Mouse (Mus musculus) heart, embryonic 13.5 days (tissue): ENCODE measurements around the gene Cacna2d3. TPM values are rescaled to one million over a fixed set of nuclear protein-coding genes. Genes with fewer than 3 reads are reported as not detected.

Experiments
- ATAC-seq: fragments of 200-750 bp; cut with Nextera tagmentation; 2 replicates; pipeline ENCODE4 v1.8.0; 2017; ENCODE audit warnings: moderate TSS enrichment; ENCODE audit not compliant: insufficient number of reproducible peaks, low FRiP score, low TSS enrichment; ENCODE audit errors: extremely low read depth
- H3K27ac ChIP-seq: fragments of 300-500 bp; sonication (generic); replicated peaks from 2 replicates; pipeline ENCODE4 v1.5.1; 2015; ENCODE audit warnings: moderate library complexity, mild to moderate bottlenecking, inconsistent platforms
- H3K27me3 ChIP-seq: fragments of 300-500 bp; sonication (generic); replicated peaks from 2 replicates; pipeline ENCODE4 v1.6.1; 2015; ENCODE audit warnings: mild to moderate bottlenecking, inconsistent platforms
- H3K36me3 ChIP-seq: fragments of 300-500 bp; sonication (generic); 2 replicates; pipeline ENCODE4 v1.6.1; 2015; ENCODE audit warnings: mild to moderate bottlenecking, inconsistent platforms
- H3K4me1 ChIP-seq: fragments of 300-500 bp; sonication (generic); 2 replicates; pipeline ENCODE4 v1.6.1; 2015; ENCODE audit warnings: inconsistent platforms
- H3K4me2 ChIP-seq: fragments of 300-500 bp; sonication (generic); 2 replicates; pipeline ENCODE4 v1.6.1; 2015; ENCODE audit warnings: inconsistent platforms, mild to moderate bottlenecking, moderate library complexity
- H3K4me3 ChIP-seq: fragments of 300-500 bp; sonication (generic); 2 replicates; pipeline ENCODE4 v1.5.1; 2015; ENCODE audit warnings: moderate library complexity, mild to moderate bottlenecking, inconsistent platforms
- H3K9ac ChIP-seq: fragments of 300-500 bp; sonication (generic); 2 replicates; pipeline ENCODE4 v1.6.1; 2015; ENCODE audit warnings: inconsistent platforms, mild to moderate bottlenecking, moderate library complexity
- H3K9me3 ChIP-seq: fragments of 300-500 bp; sonication (generic); 2 replicates; pipeline ENCODE4 v1.6.1; 2016; ENCODE audit warnings: inconsistent platforms
- WGBS: fragments of 180-500 bp; shearing (Covaris S2); methylation state at CpG from one replicate; pipeline ENCODE4 v1.1.7; 2015; ENCODE audit warnings: mixed read lengths; 5-methylcytosine and 5-hydroxymethylcytosine counted together
- polyA plus RNA-seq: library from polyadenylated mRNA; unstranded; fragments of >200 nt; fragmentation: Nextera tagmentation; extraction: Ambion mirVana; gene quantifications from 2 replicates; pipeline ENCODE4 v1.2.1, GENCODE M21; 2015

Cacna2d3 gene
- polyA plus RNA-seq, 1 experiment from 2014 or later: 0.33 TPM

DNA sequence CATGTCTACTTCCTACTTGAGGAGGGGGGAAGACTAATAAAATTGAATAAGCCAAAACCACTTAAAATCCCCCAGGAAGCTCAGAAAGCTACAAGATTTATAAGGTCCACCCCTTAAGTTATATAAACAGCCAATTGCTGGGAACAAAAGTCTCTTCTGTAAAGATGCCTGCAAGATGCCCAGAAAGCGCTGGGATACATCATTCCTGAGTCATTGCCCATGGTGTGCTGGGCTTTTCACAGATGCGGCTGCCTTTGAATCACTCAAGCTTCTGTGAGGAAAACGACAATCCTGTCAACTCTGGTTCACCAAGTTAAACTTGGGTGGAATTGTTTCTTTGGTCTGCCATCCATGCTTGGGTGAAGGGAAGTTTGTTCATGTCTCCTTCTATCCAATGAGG, 165.5 kb downstream of the Cacna2d3 start:
- no peaks in the 10 kb centered on the region for H3K9me3 ChIP-seq
- no peak for ATAC-seq
- H3K4me3 ChIP-seq: no peak overlapping the region
- no peaks in the 10 kb centered on the region for H3K4me1 ChIP-seq
- H3K27ac ChIP-seq: no peak overlapping the region
- no peak overlapping the region for H3K9ac ChIP-seq
- H3K4me2 ChIP-seq: no peak overlapping the region
- WGBS: 76% methylated on average over 3 of the region's 3 CpGs
- no peaks in the 10 kb centered on the region for H3K36me3 ChIP-seq
- no peaks in the 10 kb centered on the region for H3K27me3 ChIP-seq

DNA sequence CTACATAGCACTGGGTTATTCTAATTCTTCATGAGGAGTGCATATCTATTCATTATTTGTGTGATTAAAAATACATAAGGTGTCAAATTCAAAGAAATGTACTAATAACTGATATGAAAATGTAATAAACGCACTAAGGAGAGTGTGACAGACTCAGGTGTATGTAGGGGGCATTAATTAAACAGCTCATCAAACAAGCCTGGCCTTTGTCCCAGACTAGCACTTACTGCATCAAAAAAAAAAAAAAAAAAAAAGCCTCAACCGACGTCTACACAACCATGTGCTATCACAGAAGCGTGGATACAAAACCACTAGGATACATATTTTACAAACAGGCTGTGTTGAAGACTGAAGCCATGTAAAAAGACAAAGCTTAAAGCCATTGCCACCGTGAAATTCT, 169.2 kb downstream of the Cacna2d3 start:
- no peak overlapping the region for H3K4me3 ChIP-seq
- no peaks in the 10 kb centered on the region for H3K4me1 ChIP-seq
- no peak overlapping the region for H3K4me2 ChIP-seq
- no peak overlapping the region for H3K27ac ChIP-seq
- H3K27me3 ChIP-seq: no peaks in the 10 kb centered on the region
- H3K9ac ChIP-seq: no peak overlapping the region
- ATAC-seq: no peak
- WGBS: 75% methylated on average over 5 of the region's 5 CpGs
- H3K36me3 ChIP-seq: no peaks in the 10 kb centered on the region
- no peaks in the 10 kb centered on the region for H3K9me3 ChIP-seq

DNA sequence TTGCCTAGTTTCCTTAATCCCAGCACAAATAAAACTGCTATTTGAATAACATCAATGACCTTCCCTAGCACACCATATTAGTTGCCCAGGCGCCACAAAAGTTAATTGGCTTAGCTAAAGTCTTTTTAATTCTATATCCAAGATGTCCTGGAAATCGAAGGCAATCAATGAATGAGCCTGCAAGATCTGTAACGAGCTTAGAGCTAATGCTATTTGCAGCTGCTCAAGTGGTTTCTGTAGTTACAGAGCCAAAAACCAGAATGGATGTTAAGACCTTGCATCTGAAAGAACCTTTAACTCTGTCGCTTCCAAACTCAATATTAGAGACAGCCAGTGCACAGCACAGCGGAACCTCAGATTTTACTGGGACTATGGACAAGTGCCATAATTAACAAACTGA, 173.0 kb downstream of the Cacna2d3 start:
- Histone ChIP-seq H3K36me3 (no peaks in the 10 kb centered on the region), H3K4me1 (no peaks in the 10 kb centered on the region), H3K4me2 (no peak overlapping the region), H3K27ac (no peak overlapping the region), H3K9ac (no peak overlapping the region), H3K27me3 (no peaks in the 10 kb centered on the region), H3K4me3 (no peak overlapping the region), H3K9me3 (no peaks in the 10 kb centered on the region)
- 76% methylated on average over 5 of the region's 5 CpGs for WGBS
- ATAC-seq: no peak

DNA sequence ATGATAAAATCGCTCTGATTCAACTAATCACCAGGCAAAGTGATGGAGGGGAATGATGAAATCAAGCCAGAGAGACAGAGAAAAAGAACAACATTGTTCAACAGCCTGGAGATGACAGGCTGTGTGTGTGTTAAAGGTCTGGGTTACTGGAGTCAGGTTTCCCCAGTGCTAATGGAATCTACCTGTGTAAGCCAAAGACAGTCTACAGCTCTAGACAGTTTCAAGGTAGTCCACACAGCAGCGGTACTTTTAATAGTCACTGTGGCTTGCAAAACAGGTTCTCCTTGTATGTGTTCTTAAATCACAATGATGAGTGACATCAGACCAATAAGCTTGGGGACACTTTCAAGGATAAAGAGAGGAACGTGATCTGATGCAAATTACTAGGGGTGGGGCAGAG, 191.1 kb downstream of the Cacna2d3 start:
- Histone ChIP-seq H3K4me2 (no peak overlapping the region), H3K9ac (no peak overlapping the region), H3K36me3 (no peaks in the 10 kb centered on the region), H3K27ac (no peak overlapping the region), H3K4me1 (peaks cover 8% of the 10 kb centered on the region; the same call in 1 of the 2 replicates), H3K4me3 (no peak overlapping the region), H3K27me3 (no peaks in the 10 kb centered on the region), H3K9me3 (no peaks in the 10 kb centered on the region)
- 78% methylated on average over 3 of the region's 3 CpGs for WGBS
- ATAC-seq: no peak

DNA sequence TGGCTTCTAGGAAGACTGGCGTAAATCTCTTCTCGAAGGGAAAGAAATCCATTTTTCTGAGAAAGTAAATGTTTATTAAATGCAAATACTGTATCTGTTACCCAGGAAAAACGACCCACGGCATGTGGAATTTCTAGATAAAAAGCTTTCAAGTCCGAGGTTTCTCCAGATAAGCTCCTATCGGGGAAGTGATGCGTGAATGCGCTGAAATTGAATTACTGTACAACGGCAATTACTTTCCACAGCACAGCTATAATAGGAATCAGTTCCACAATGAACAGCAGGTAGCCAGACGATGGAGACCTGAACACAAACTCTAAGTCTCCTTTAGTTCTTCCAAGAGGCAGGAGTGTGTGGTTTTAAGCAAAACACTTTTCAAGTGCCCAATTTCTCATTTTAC, 193.0 kb downstream of the Cacna2d3 start:
- Histone ChIP-seq H3K9ac (no peak overlapping the region), H3K4me3 (no peak overlapping the region), H3K4me1 (peaks cover 8% of the 10 kb centered on the region; the same call in 1 of the 2 replicates), H3K9me3 (no peaks in the 10 kb centered on the region), H3K27me3 (no peaks in the 10 kb centered on the region), H3K36me3 (no peaks in the 10 kb centered on the region), H3K4me2 (no peak overlapping the region), H3K27ac (no peak overlapping the region)
- 43% methylated on average over 10 of the region's 10 CpGs for WGBS
- ATAC-seq: no peak

DNA sequence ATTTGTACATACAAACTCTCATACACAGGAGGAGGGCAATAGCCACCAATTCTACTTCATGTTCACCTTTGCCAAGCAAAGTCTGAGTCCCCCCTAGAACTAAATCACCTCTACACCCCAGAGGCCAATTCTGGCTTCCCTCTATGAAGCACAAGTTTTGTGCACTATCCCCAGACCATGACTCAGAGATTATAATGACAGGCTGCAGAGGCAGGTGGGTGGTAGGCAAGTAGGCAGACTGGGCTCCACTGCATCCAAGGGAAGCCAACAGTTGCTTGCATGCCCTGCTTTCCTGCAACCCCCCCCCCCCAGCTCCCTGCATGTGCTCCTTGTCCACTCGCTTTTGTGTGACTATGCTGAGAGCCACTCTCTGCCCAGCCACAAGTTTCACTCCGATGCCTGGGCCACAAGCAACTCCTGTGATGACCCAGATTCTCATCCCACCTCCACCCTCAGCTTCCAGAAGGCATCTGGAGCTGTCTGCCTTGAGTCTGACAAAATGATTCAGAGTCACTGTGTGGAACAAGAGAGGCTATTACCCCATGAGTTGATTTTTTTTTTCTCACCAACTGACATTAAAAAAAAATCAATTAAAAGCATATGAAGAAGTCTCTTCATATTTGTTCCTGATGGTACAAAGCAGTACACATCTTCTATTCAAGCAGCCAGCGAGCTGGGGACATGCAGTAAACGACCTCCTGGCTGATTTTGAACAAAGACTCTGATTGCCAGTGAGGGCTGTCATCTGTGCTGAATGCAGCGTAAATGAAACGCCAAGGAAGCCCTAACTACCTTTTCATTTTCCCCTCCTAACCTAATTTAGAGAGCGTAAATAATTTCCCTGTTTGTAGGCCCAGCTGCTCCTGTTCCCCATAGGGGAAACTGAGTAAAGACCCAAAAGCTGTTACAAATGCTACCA, 201.7 kb downstream of the Cacna2d3 start:
- WGBS: 57% methylated on average over 7 of the region's 7 CpGs
- Histone ChIP-seq H3K4me3 (no peak overlapping the region), H3K36me3 (no peaks in the 10 kb centered on the region), H3K9ac (no peak overlapping the region), H3K4me1 (no peaks in the 10 kb centered on the region), H3K4me2 (no peak overlapping the region), H3K9me3 (no peaks in the 10 kb centered on the region), H3K27me3 (no peaks in the 10 kb centered on the region), H3K27ac (no peak overlapping the region)
- no peak for ATAC-seq

DNA sequence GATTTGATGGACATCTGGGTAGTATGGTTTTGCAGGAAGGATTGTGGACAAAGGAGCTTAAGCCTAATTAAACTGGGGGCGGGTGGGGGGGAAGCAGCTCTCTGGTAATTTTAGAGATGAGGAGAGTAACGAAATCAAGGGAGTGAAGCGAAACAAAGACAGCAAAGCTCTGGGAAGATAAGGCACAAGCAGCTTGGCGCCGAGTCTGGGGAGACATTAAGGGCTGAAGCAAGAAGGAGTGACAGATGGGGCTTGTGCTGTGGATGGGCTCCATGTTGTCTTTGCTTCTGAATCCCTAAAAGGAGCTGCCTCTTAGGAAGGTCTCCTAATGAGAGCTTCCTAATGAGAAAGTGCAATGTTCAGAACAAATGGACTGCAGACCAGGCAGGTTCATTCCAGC, 219.0 kb downstream of the Cacna2d3 start:
- H3K9me3 ChIP-seq: no peaks in the 10 kb centered on the region
- WGBS: 32% methylated on average over 5 of the region's 5 CpGs
- ATAC-seq: no peak
- no peaks in the 10 kb centered on the region for H3K36me3 ChIP-seq
- no peak overlapping the region for H3K4me2 ChIP-seq
- no peak overlapping the region for H3K27ac ChIP-seq
- no peaks in the 10 kb centered on the region for H3K27me3 ChIP-seq
- no peak overlapping the region for H3K4me3 ChIP-seq
- no peaks in the 10 kb centered on the region for H3K4me1 ChIP-seq
- H3K9ac ChIP-seq: no peak overlapping the region

DNA sequence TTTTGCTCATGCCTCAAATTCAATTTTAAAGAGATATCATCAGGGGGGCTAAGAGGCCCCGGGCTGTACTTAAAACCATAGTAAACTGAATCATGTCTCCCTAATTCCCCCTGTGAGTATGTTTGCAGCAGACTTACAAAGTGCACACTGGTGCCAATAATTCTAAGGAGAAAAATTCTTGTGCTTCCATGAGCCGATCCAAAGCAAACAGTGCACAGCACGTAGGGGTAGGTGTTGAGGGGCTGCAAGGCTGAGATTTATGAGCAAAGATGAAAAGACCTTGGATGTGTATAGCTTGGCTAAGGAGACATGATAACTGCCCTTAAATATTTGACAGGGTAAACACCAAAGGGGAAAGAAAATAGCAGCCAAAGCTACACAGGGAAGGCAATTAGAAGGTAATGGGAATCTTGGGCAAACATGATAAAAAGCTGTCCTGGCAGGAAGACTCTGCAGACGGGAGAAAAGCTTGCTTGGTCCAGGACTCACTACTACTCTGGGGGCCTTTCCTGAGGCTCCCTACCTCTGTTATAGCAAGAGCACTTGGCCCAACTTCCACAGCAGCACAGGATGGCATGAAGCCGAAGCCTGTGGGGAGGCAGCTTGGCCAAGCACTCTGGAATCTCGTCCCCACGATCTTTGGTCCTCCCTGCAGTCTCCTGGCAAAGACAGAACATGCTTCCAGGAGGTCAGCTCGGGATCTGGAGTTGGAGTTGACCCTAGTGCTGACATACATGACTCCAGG, 222.9 kb downstream of the Cacna2d3 start:
- WGBS: 52% methylated on average over 8 of the region's 8 CpGs
- H3K4me1 ChIP-seq: no peaks in the 10 kb centered on the region
- no peak for ATAC-seq
- no peak overlapping the region for H3K9ac ChIP-seq
- no peak overlapping the region for H3K4me2 ChIP-seq
- H3K9me3 ChIP-seq: no peaks in the 10 kb centered on the region
- H3K27ac ChIP-seq: peak overlapping the region; percentile 8; the same call in 1 of the 2 replicates
- no peak overlapping the region for H3K4me3 ChIP-seq
- H3K27me3 ChIP-seq: no peaks in the 10 kb centered on the region
- no peaks in the 10 kb centered on the region for H3K36me3 ChIP-seq

DNA sequence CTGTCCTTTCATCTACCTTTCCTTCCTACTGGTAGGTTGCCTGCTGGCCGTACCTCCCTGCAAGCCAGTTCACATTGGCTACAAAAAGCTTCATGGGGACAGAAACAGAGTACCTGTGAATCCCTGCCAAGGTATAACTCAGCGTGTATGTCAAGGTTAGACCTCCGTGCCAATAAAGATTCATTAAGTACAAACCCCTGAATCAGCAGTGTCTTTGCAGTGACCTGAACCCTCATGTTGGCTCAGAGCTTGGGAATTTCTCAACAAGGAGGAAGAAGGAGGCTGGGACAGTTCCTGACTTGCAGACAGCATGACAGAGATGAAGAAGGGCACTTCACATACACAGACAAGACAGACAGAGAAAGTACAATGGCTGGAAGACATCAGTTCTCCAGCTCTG, 225.1 kb downstream of the Cacna2d3 start:
- H3K4me3 ChIP-seq: no peak overlapping the region
- no peak overlapping the region for H3K4me2 ChIP-seq
- 85% methylated on average over 3 of the region's 3 CpGs for WGBS
- no peaks in the 10 kb centered on the region for H3K27me3 ChIP-seq
- H3K36me3 ChIP-seq: no peaks in the 10 kb centered on the region
- H3K27ac ChIP-seq: no peak overlapping the region
- ATAC-seq: no peak
- no peak overlapping the region for H3K9ac ChIP-seq
- H3K4me1 ChIP-seq: no peaks in the 10 kb centered on the region
- no peaks in the 10 kb centered on the region for H3K9me3 ChIP-seq

DNA sequence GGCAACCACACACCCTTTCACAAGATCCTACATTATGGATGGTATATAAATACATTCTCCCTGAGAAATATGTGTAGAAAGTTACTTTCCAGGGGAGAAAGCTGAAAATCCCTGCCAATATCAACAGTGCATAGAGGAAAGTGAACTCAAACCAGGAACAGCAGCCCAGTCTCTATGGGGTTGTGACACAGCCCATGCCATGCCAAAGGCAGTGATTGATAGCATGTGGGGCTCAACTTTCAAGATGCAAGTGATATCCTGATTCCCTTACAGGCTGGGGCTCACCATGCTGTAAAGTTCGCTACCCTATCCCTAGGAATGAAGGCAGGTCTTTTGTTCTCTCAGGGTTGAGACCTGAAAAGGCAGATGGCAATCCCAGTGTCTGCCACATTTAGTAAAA, 229.9 kb downstream of the Cacna2d3 start:
- 69% methylated on average over 1 of the region's 1 CpGs for WGBS

DNA sequence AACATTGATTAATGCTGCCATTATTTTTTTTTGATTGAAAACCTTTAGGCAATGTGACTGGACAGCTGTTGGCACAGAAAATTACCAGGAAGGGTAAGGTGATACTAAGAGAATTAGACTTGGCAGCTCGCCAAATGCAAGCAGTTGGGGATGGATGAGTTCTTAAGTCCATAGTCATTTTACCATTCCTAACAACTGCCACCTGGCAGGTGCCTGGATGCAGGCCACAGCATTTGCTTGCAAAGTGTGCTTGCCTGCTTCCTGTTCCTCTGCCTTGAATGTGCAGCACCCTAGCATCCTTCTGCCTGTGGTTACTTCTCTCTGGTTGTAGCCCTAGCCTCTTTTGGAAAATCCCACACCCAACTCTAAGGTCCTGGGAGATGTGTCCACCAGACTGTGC, 236.2 kb downstream of the Cacna2d3 start:
- no peaks in the 10 kb centered on the region for H3K4me1 ChIP-seq
- no peak overlapping the region for H3K4me3 ChIP-seq
- H3K9me3 ChIP-seq: no peaks in the 10 kb centered on the region
- 71% methylated on average over 1 of the region's 1 CpGs for WGBS
- H3K27ac ChIP-seq: no peak overlapping the region
- no peaks in the 10 kb centered on the region for H3K36me3 ChIP-seq
- H3K4me2 ChIP-seq: no peak overlapping the region
- ATAC-seq: no peak
- no peak overlapping the region for H3K9ac ChIP-seq
- H3K27me3 ChIP-seq: no peaks in the 10 kb centered on the region

More for the DNA sequence above, 229.9 kb downstream of the Cacna2d3 start:
- H3K4me3 ChIP-seq: no peak overlapping the region
- no peak for ATAC-seq
- H3K27ac ChIP-seq: no peak overlapping the region
- no peaks in the 10 kb centered on the region for H3K36me3 ChIP-seq
- no peaks in the 10 kb centered on the region for H3K27me3 ChIP-seq
- no peaks in the 10 kb centered on the region for H3K9me3 ChIP-seq
- H3K4me2 ChIP-seq: no peak overlapping the region
- no peaks in the 10 kb centered on the region for H3K4me1 ChIP-seq
- H3K9ac ChIP-seq: no peak overlapping the region
